Mouse (Mus musculus) C2C12 (cell line): ENCODE data around the gene Rassf8.

Experiments
- CTCF ChIP-seq: IDR thresholded peaks from one replicate; pipeline ENCODE4 v1.5.1; 2011; ENCODE audit not compliant: control insufficient read depth, insufficient read depth, insufficient read length
- MAX ChIP-seq: IDR thresholded peaks from one replicate; pipeline ENCODE4 v1.6.1; 2011; ENCODE audit warnings: mild to moderate bottlenecking, control low read depth
- MYOD1 ChIP-seq: IDR thresholded peaks from one replicate; pipeline ENCODE4 v1.6.1; 2011; ENCODE audit warnings: low read depth; ENCODE audit not compliant: control insufficient read depth, insufficient read length
- MYOG ChIP-seq: IDR thresholded peaks from one replicate; pipeline ENCODE4 v1.6.1; 2011; ENCODE audit not compliant: control insufficient read depth, insufficient read length; ENCODE audit errors: extremely low read depth
- USF1 ChIP-seq: IDR thresholded peaks from one replicate; pipeline ENCODE4 v1.6.1; 2011; ENCODE audit warnings: low read depth, mild to moderate bottlenecking, control low read depth, moderate library complexity

DNA sequence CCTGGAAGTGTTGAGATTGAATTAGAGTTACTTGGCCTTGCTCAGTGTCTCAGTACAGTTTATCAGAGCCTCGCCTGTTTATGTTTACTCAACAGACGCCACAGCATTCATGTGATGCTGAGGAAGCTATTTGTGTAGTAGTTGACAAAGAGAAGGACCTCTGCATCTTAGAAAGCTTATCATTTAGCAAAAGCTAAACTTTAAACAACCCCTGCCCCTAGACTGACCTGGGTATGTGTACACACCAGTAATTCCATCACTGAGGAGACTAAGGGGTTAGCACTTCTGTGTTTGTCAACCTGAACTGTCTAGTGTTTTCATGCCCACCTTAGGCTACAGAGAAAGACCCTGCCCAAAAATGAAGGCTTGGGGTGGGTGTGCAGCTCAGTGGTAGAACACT is 12.9 kb downstream of the Rassf8 start:
- TF ChIP-seq CTCF, result no peak
- no peak for TF ChIP-seq MYOG
- no peak for TF ChIP-seq USF1
- TF ChIP-seq MYOD1, result no peak
- no peak for TF ChIP-seq MAX
